Mouse (Mus musculus): ENCODE measurements around the gene Sbpl. TPM values are rescaled to one million over a fixed set of nuclear protein-coding genes. Genes with fewer than 3 reads are reported as not detected.
"Not testable (repeated sequence)": the region's sequence is repeated elsewhere in the genome, so short reads cannot be mapped to it uniquely, and the experiment has no call there.

The Sbpl gene
- total RNA-seq, 1 experiment = not detected

DNA sequence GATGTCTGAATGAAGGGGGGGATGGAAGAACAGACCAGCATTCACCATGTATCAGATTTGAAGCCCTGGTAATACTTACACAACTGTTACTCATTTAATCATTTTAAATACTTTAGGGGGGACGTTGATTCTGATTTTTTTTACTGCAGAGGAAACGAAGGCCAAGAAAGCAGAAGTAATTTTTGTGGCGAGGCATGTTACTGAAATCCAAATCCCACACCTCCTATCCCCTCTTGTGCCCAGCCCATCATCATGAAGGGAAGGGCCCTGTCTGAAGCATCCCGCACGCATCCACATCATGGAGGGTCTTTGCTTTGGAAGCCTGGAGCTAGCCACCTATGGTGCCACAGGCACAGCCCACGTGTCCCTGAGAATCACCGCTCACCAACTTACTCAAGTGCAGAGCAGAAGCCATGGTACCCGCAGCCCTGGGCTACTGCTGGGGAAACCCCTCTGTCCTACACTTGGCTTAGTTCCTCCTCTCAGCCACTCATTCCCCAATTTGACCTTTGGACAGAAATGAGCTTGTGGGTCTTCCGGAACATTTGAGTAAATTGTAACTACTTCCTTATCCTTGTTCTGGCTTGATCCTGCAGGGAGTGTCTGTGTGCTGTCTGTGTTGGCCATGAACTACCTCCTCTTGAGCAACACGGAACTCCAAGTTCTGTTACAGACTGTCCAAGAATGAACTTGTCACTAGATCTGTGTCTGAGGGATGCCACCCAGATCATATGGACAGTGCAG lies 11.8 kb upstream of the Sbpl start:
- H3K4me3 ChIP-seq (ENCODE audit: insufficient read depth in 1 of 2, low read depth in 1 of 2, low read length in 2 of 2, poor library complexity in 1 of 2, severe bottlenecking in 1 of 2) = no peak overlapping the region
- no peak overlapping the region for H3K27ac ChIP-seq (ENCODE audit: insufficient read depth, low read depth, low read length, poor library complexity, severe bottlenecking)
- no peak for TF ChIP-seq ZNF384 (IDR thresholded peaks at IDR 0.05; ENCODE audit: low read depth, low read length)
- TF ChIP-seq CHD2 (IDR thresholded peaks at IDR 0.05; ENCODE audit: low read depth, low read length) = no peak
- no peak overlapping the region for H3K9ac ChIP-seq (ENCODE audit: insufficient read depth, low read depth, low read length, poor library complexity, severe bottlenecking)
- in situ Hi-C loops (cut with MboI; ENCODE audit: low sequenced_read_pairs in 2 of 2, unreplicated experiment in 2 of 2) = no loop called here
- H3K9me3 ChIP-seq (ENCODE audit: control insufficient read depth, insufficient read depth, low read depth, low read length) = no peaks in the 10 kb centered on the region
- no peaks in the 10 kb centered on the region for H3K36me3 ChIP-seq (ENCODE audit: control insufficient read depth, insufficient read depth, low read length, poor library complexity, severe bottlenecking)
- no peak for DNase-seq (ENCODE audit: low read depth, low spot score)
- peaks cover 2 to 6% of the 10 kb centered on the region in 2 experiments; a peak in 2 of 4 replicates for H3K4me1 ChIP-seq (ENCODE audit: control insufficient read depth in 2 of 2, insufficient read depth in 2 of 2, low read length in 2 of 2, poor library complexity in 1 of 2)

DNA sequence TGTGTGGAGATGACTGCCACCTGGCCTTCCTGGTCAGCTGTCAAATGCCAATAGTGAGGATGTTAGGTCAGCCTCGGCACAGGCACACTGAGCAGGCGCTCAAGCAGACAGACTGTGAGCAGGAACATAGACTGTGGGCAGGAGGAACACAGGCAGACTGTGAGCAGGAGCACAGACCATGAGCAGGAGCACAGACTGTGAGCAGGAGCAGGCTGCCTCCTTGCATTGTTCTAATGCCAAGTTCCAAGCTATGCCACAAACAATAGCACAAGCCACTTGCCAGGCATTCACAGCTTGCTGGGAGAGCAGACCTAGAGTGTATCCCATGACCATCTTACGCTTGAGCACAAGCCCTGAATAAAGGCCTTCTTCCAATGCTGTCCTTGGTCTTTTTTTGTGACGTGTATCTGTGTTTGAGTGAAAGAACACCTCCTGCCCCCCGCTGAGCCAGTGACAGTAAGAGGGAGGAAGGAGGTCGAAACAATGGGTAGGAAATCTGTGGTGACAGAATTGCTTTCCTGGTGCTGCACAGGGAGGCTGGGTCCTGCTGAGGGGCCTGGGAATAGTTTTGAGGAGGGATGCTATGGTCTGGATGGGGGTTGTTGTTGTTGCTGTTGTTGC lies 10.8 kb upstream of the Sbpl start:
- H3K9ac ChIP-seq (ENCODE audit: insufficient read depth, low read depth, low read length, poor library complexity, severe bottlenecking) = no peak overlapping the region
- H3K27ac ChIP-seq (ENCODE audit: insufficient read depth, low read depth, low read length, poor library complexity, severe bottlenecking) = no peak overlapping the region
- no peak overlapping the region for H3K4me3 ChIP-seq (ENCODE audit: insufficient read depth in 1 of 2, low read depth in 1 of 2, low read length in 2 of 2, poor library complexity in 1 of 2, severe bottlenecking in 1 of 2)
- peaks cover 2 to 3% of the 10 kb centered on the region in 2 experiments; a peak in 2 of 4 replicates for H3K4me1 ChIP-seq (ENCODE audit: control insufficient read depth in 2 of 2, insufficient read depth in 2 of 2, low read length in 2 of 2, poor library complexity in 1 of 2)
- in situ Hi-C loops (cut with MboI; ENCODE audit: low sequenced_read_pairs in 2 of 2, unreplicated experiment in 2 of 2) = no loop called here
- no peak for DNase-seq (ENCODE audit: low read depth, low spot score)
- no peaks in the 10 kb centered on the region for H3K36me3 ChIP-seq (ENCODE audit: control insufficient read depth, insufficient read depth, low read length, poor library complexity, severe bottlenecking)
- no peaks in the 10 kb centered on the region for H3K9me3 ChIP-seq (ENCODE audit: control insufficient read depth, insufficient read depth, low read depth, low read length)
- TF ChIP-seq CHD2 (IDR thresholded peaks at IDR 0.05; ENCODE audit: low read depth, low read length) (no peak), ZC3H11A (IDR thresholded peaks at IDR 0.05; ENCODE audit: borderline replicate concordance, low read depth, low read length) (no peak), MAFK (IDR thresholded peaks at IDR 0.05; ENCODE audit: insufficient read depth, low read depth, low read length) (no peak), ZNF384 (IDR thresholded peaks at IDR 0.05; ENCODE audit: low read depth, low read length) (no peak), HCFC1 (IDR thresholded peaks at IDR 0.05; ENCODE audit: borderline replicate concordance, insufficient read depth, low read length) (no peak)

DNA sequence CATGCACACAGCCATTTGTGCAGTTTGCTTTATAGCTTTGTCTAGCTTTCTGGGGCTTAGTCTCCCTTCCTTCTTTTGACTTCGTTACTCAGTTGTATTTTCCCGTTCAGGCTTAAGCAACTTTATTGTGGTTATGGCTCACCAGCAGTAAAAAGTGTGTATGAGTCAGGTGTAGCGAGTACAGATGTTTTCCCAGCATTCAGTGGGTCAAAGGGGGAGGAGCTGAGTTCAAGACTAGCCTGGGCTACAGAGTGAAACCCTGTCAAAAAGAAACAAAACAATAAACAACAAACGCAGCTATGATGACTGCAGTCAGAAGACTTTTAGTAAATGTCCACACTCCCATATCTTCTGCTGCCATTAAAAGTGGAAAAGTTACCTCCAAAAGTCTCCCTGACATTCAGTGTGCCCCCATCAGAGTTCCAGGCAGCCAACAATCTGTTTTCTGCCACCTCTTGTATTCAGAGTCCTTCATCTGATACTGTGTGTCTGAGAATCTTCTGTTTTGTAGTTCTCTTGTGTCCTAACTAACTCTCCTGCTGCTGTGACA lies 6.6 kb upstream of the Sbpl start:
- Histone ChIP-seq H3K27ac (ENCODE audit: insufficient read depth, low read depth, low read length, poor library complexity, severe bottlenecking) (no peak overlapping the region), H3K4me1 (ENCODE audit: control insufficient read depth in 2 of 2, insufficient read depth in 2 of 2, low read length in 2 of 2, poor library complexity in 1 of 2) (peaks cover 2 to 3% of the 10 kb centered on the region in 2 experiments; a peak in 2 of 4 replicates), H3K36me3 (ENCODE audit: control insufficient read depth, insufficient read depth, low read length, poor library complexity, severe bottlenecking) (no peaks in the 10 kb centered on the region), H3K9me3 (ENCODE audit: control insufficient read depth, insufficient read depth, low read depth, low read length) (no peaks in the 10 kb centered on the region), H3K9ac (ENCODE audit: insufficient read depth, low read depth, low read length, poor library complexity, severe bottlenecking) (no peak overlapping the region), H3K4me3 (ENCODE audit: insufficient read depth in 1 of 2, low read depth in 1 of 2, low read length in 2 of 2, poor library complexity in 1 of 2, severe bottlenecking in 1 of 2) (no peak overlapping the region)
- in situ Hi-C loops (cut with MboI; ENCODE audit: low sequenced_read_pairs in 2 of 2, unreplicated experiment in 2 of 2) = no loop called here
- DNase-seq (ENCODE audit: low read depth, low spot score) = no peak
- TF ChIP-seq MAFK (IDR thresholded peaks at IDR 0.05; ENCODE audit: insufficient read depth, low read depth, low read length) (no peak), CHD2 (IDR thresholded peaks at IDR 0.05; ENCODE audit: low read depth, low read length) (no peak), HCFC1 (IDR thresholded peaks at IDR 0.05; ENCODE audit: borderline replicate concordance, insufficient read depth, low read length) (no peak), ZC3H11A (IDR thresholded peaks at IDR 0.05; ENCODE audit: borderline replicate concordance, low read depth, low read length) (no peak), ZNF384 (IDR thresholded peaks at IDR 0.05; ENCODE audit: low read depth, low read length) (no peak)

DNA sequence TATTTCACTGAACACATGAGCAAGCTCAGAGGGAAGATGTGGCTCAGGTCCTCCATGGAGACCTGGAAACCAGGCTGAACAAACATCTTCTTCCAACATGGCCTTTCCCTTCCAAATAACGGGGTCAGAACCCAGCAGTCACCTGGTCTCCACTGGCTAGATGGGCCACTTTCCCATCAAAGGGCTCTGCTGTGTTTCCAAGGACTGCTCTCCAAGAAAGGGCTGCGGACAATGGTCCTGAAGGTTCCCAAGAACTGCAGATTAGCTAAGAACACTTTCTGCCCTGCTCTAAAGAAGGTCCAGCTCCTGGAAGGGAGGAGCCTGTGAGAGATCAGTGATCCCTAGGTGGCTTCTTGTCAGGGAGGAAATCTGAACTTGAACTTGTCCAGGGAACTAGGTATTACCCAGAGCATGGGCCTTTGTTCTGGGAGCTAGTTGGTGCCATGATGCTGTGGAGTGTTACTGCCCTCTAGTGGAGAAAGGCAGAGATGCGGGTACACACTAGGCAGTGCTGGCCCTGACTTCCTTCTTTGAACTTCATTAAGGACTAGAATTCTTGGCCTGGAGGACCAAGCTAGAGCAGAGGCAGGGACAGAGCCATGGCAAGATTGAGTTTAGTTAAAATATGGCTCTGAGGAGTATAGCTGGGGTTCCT lies 5.1 kb upstream of the Sbpl start:
- no peaks in the 10 kb centered on the region for H3K36me3 ChIP-seq (ENCODE audit: control insufficient read depth, insufficient read depth, low read length, poor library complexity, severe bottlenecking)
- H3K4me3 ChIP-seq (ENCODE audit: insufficient read depth in 1 of 2, low read depth in 1 of 2, low read length in 2 of 2, poor library complexity in 1 of 2, severe bottlenecking in 1 of 2) = no peak overlapping the region
- DNase-seq (ENCODE audit: low read depth, low spot score) = peak; percentile 83
- no peak overlapping the region for H3K27ac ChIP-seq (ENCODE audit: insufficient read depth, low read depth, low read length, poor library complexity, severe bottlenecking)
- no peaks in the 10 kb centered on the region for H3K9me3 ChIP-seq (ENCODE audit: control insufficient read depth, insufficient read depth, low read depth, low read length)
- in situ Hi-C loops (cut with MboI; ENCODE audit: low sequenced_read_pairs in 2 of 2, unreplicated experiment in 2 of 2) = no loop called here
- TF ChIP-seq MAFK (IDR thresholded peaks at IDR 0.05; ENCODE audit: insufficient read depth, low read depth, low read length) = no peak
- peak; percentile 78; the same call in 1 of the 2 replicates for TF ChIP-seq ZC3H11A (IDR thresholded peaks at IDR 0.05; ENCODE audit: borderline replicate concordance, low read depth, low read length)
- no peak for TF ChIP-seq CHD2 (IDR thresholded peaks at IDR 0.05; ENCODE audit: low read depth, low read length)
- TF ChIP-seq HCFC1 (IDR thresholded peaks at IDR 0.05; ENCODE audit: borderline replicate concordance, insufficient read depth, low read length) = no peak
- H3K4me1 ChIP-seq (ENCODE audit: control insufficient read depth in 2 of 2, insufficient read depth in 2 of 2, low read length in 2 of 2, poor library complexity in 1 of 2) = peaks cover 0 to 2% of the 10 kb centered on the region in 2 experiments; a peak in 2 of 4 replicates
- no peak overlapping the region for H3K9ac ChIP-seq (ENCODE audit: insufficient read depth, low read depth, low read length, poor library complexity, severe bottlenecking)

DNA sequence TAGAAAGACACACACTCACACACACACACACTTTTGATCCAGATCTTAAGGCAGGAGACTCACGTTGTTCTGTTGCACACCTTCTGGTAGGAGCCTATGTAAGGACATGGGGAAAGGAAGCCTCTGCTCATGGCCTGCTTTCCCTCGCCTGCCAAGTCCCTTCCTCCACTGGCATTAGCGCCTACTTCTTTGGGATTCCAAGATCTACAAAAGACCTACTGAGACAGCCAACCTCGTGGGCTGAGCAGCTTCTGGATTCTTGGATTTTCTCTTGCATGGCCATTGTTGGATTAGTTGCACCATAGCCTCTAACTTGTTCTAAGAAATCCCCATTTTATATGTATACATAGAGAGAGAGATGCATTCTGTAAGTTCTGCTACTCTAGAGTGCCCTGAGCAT lies 4.2 kb downstream of the Sbpl start:
- in situ Hi-C loops (cut with MboI; ENCODE audit: low sequenced_read_pairs in 2 of 2, unreplicated experiment in 2 of 2); H3K9me3 ChIP-seq (ENCODE audit: control insufficient read depth, insufficient read depth, low read depth, low read length); H3K36me3 ChIP-seq (ENCODE audit: control insufficient read depth, insufficient read depth, low read length, poor library complexity, severe bottlenecking); H3K9ac ChIP-seq (ENCODE audit: insufficient read depth, low read depth, low read length, poor library complexity, severe bottlenecking); H3K27ac ChIP-seq (ENCODE audit: insufficient read depth, low read depth, low read length, poor library complexity, severe bottlenecking); DNase-seq (ENCODE audit: low read depth, low spot score); H3K4me3 ChIP-seq (ENCODE audit: insufficient read depth in 1 of 2, low read depth in 1 of 2, low read length in 2 of 2, poor library complexity in 1 of 2, severe bottlenecking in 1 of 2); H3K4me1 ChIP-seq (ENCODE audit: control insufficient read depth in 2 of 2, insufficient read depth in 2 of 2, low read length in 2 of 2, poor library complexity in 1 of 2): not testable (repeated sequence)

Measured in ES-E14 (cell line).